Mouse (Mus musculus): ENCODE results near the gene Dyx1c1. TPM values are rescaled to one million over a fixed set of nuclear protein-coding genes. Genes with fewer than 3 reads are reported as not detected.

Dyx1c1 gene
- total RNA-seq, 1 experiment from 2014 or later = 3.0 TPM

DNA sequence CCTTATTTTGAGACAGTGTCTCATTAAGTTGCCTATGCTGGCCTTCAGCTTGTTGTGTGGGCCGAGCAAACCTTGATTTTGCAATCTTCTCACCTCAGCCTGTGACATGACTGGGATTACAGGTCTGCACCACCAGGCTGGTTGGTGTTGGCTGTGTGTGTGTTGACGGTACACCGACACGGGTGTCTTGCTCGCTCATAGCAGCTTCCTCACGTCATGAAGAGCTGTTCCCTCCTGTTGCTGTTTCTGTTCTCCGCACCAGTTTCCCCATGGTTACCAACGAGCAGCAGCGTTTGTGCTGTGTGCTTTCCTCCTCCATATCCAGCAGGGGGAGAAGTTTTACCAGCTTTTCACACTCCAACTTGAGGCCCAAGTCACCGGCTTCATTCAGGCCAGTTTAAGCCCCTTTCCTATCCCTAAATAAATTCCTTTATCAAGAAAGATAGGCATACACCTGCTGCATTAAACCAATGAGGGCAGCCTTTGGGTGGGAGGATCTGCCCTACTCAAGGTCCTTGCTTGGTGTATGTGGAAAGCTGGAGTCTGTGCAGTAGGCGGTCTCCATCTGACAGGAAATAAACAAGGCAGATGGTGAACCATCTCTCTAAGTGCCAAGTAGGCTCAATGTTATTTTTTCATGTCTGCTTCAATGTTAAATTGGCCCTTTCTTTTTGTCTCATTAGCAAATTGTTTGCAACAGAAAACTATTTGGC lies 9.9 kb downstream of the Dyx1c1 start:
- ATAC-seq (replicated peaks in 1 of 2; ENCODE audit: insufficient read depth in 1 of 2, low FRiP score in 2 of 2, low TSS enrichment in 1 of 2, low read depth in 1 of 2, poor library complexity in 2 of 2, severe bottlenecking in 2 of 2) = peak; percentile 90

DNA sequence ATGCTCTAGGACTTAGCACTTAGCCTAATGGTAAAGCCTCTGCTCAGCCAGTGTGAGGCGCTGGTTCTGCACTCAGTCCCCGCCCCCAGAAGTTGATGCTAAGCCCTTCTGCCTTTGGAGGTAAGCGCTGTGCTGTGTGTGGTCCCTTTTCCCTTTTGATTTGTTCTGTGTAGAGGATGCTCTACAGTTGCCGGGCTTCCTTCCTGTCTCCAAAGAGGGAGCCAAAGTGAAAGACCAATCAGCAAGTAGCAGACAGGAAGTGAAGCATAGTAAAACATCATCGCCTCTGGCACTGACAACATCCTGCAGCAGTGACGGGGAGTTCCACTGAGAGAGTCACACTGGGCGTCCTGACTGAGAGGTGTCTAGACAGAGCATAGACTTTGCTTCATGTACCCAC lies 11.3 kb downstream of the Dyx1c1 start:
- ATAC-seq (replicated peaks in 1 of 2; ENCODE audit: insufficient read depth in 1 of 2, low FRiP score in 2 of 2, low TSS enrichment in 1 of 2, low read depth in 1 of 2, poor library complexity in 2 of 2, severe bottlenecking in 2 of 2) = peak; percentile 29 to 38; a peak in 1 of 4 replicates

DNA sequence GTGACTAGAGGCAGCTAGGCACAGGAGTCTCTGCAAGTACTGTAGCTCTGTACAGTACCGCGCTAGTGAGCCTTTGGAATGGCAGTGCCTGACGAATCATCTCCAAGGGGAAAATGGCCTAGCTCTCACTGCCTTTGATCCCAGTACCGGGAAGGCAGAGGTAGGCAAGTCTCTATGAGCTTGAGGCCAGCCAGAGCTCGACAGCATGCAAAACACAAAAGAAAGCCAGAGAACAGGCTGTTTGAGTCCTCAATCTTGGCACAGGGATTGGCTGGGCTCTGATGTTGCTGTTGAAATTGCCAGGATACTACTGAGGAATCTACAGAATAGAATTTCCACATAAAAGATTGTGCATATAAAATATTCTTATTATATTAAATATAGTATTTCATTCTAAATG lies 13.8 kb downstream of the Dyx1c1 start:
- no peak for ATAC-seq (replicated peaks in 1 of 2; ENCODE audit: insufficient read depth in 1 of 2, low FRiP score in 2 of 2, low TSS enrichment in 1 of 2, low read depth in 1 of 2, poor library complexity in 2 of 2, severe bottlenecking in 2 of 2)

DNA sequence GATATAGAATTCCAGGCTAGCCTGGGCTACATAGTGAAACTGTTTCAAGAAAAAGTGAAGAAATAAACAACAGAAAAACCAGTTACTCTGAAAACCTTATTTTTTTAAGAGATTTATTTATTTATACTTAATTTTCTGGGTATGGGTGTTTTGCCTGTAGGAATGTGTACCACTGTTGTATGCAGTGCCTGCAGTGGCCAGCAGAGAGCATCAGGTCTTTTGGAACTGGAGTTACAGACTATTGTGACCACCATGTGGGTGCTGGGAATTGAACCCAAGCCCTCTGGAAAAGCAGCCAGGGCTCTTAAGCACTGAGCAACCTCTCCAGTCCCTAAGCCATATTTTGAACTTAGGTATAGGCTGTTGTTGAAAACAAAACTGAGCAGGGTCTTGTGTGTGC lies 14.4 kb downstream of the Dyx1c1 start:
- no peak for ATAC-seq (replicated peaks in 1 of 2; ENCODE audit: insufficient read depth in 1 of 2, low FRiP score in 2 of 2, low TSS enrichment in 1 of 2, low read depth in 1 of 2, poor library complexity in 2 of 2, severe bottlenecking in 2 of 2)

DNA sequence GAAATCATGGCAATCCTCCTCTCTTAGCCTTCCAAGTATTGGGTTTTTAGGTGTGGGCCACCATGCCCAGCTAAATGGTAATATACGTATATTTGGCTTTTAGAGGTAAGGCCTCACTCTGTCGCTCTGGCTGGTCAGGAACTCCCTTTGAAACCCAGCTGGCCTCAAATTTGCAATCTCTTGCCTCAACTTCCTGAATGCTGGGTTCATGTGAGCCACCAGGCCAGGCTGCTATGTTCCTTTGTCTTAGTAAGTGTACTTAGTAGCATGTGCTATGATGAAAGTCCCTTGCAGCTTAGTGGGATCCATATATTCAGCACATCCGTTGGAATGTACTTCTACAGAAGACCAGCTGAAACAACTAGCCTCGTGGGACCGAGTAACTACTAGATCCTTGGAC lies 16.1 kb downstream of the Dyx1c1 start:
- ATAC-seq (replicated peaks in 1 of 2; ENCODE audit: insufficient read depth in 1 of 2, low FRiP score in 2 of 2, low TSS enrichment in 1 of 2, low read depth in 1 of 2, poor library complexity in 2 of 2, severe bottlenecking in 2 of 2) = peak in 1 of 2 experiments; percentile 45; a peak in 1 of 4 replicates

DNA sequence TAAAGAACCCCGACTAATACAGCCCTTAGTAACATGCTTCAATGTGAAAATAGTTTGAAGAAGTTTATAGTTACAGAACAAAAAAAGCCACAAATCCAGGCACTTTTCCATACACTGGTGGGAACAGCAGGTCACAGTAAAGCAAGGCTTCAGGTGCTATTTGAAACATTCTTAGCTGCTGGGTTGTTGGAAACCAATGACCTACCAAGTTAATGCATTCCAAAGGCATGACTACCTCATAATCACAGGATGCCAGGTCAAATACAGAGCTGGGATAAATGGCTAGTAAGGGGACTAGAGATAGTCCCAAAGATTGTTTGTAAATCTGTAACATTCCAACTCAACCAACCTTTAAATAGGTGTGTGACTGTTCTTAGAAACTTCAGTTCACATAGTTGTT lies 16.7 kb downstream of the Dyx1c1 start:
- ATAC-seq (replicated peaks in 1 of 2; ENCODE audit: insufficient read depth in 1 of 2, low FRiP score in 2 of 2, low TSS enrichment in 1 of 2, low read depth in 1 of 2, poor library complexity in 2 of 2, severe bottlenecking in 2 of 2) = no peak

DNA sequence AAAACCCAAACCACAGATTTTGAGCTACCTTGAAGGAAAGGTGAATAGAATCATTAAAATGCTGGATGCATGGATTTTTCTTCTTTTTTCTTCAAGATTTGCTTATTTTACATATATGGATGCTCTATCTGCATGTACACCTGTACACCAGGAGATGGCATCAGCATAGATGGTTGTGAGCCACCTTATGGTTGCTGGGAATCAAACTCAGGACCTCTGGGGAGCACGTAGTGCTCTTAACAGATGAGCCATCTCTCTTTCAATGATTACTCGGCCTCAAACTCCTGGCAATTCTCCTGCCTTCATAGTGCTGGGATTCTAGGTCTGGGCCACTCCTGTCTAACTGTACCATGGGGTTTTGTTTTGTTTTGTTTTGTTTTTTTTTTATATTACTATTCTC lies 24.5 kb downstream of the Dyx1c1 start:
- ATAC-seq (replicated peaks in 1 of 2; ENCODE audit: insufficient read depth in 1 of 2, low FRiP score in 2 of 2, low TSS enrichment in 1 of 2, low read depth in 1 of 2, poor library complexity in 2 of 2, severe bottlenecking in 2 of 2) = no peak

DNA sequence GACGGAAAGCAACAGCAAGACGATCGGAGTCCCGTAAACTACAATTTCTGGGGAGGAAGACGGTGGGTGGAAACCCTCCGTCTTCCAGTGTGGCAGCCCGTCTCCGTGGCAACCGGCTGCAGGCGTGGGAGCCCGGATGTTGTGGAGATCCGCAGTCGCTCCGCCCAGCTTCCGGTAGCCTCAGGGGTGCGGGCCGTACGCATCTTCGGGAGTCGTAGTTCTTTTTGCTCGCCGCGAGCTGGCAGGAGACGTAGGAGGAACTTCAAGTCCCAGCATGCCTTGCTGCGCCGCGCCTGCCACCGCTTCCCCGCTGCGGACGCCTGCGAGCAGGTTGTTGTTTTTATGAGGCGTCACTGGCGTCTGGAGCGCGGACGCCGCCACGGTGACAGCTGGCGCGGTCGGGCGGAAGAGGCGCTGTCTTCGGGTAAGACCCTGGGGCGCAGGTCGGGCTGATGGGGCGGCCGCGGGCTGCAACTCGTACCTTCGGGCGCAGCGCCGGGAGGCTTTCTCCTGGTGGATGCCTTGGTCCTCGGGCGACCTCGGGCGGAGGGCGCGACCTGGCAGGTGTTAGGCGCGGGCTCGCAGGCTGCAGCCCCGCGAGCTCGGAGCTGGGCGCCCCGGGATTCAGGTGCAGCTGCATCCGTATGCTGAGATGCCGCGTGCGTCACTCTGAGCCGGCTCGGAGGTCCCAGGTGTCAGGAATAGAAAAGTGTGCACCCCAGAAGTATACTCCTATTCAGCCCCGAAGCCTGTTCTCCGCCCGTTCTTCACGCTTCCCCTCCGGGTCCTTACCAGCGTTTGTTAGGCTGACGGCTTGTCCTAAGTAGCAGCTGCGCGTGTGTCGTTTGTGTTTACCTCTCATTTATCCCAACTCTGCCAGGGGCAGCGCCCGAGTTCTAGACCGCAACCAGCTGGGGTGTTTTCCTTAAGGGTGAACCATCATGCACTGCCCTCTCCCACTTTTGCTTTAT lies 26.9 kb downstream of the Dyx1c1 start, which contains the start of the genes Ccpg1os and Ccpg1:
Gene Ccpg1os, minus strand, starts transcription at position 133 of the 971 bp plus-strand sequence.
Gene Ccpg1, plus strand, starts transcription at position 180 of the 971 bp plus-strand sequence.
- peak; percentile 99 for ATAC-seq (replicated peaks in 1 of 2; ENCODE audit: insufficient read depth in 1 of 2, low FRiP score in 2 of 2, low TSS enrichment in 1 of 2, low read depth in 1 of 2, poor library complexity in 2 of 2, severe bottlenecking in 2 of 2)

DNA sequence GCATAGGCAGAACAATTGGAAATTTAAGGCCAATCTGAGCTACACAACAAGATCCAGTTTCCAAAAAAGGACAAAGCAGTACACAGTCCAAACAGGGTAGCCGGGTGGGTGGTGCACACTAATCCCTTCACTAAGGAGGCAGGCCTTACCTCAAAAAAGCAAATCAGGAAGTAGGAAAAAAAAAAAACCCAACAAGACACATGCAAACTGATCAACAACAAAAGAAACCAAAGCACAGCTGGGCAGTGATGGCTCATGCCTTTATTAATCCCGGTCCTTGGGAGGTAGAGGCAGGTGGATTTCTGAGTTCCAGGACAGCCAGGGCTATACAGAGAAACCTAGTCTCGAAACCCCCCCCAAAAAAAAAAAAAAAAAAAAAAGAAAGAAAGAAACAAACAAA lies 29.1 kb downstream of the Dyx1c1 start:
- ATAC-seq (replicated peaks in 1 of 2; ENCODE audit: insufficient read depth in 1 of 2, low FRiP score in 2 of 2, low TSS enrichment in 1 of 2, low read depth in 1 of 2, poor library complexity in 2 of 2, severe bottlenecking in 2 of 2) = no peak

DNA sequence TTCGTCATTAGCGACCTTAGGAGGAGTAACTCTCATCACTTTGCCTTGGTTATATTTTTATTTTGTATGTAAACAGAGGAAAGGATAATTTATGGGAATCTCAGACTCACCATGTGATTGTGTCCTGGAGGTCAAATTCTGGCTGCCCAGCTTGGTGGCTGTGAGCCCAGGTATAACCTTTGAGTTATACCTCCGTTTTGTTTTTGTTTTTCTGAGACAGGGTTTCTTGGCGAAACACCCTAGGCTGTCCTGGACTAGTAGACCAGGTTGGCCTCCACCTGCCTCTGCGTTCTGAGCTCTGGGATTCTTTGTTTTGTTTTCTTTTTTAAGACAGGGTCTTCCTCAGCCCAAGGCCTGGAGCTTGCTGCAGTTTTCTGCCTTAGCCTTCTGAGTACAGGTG lies 30.1 kb downstream of the Dyx1c1 start:
- no peak for ATAC-seq (replicated peaks in 1 of 2; ENCODE audit: insufficient read depth in 1 of 2, low FRiP score in 2 of 2, low TSS enrichment in 1 of 2, low read depth in 1 of 2, poor library complexity in 2 of 2, severe bottlenecking in 2 of 2)

DNA sequence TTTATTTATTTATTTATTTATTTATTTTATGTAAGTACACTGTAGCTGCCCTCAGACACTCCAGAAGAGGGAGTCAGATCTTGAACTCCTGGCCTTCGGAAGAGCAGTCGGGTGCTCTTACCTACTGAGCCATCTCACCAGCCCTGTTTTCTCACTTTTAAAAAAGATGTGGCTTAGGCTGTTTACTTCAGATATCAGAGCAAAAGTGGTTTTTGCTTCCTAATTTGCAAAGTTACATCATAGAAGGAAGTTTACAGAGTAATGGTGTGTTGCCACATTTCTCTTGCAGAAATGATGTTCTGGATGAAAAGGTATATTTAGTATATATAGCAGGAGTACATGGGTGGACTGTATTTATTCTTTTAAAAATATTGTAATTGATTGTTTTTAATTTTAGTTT lies 32.8 kb downstream of the Dyx1c1 start:
- ATAC-seq (replicated peaks in 1 of 2; ENCODE audit: insufficient read depth in 1 of 2, low FRiP score in 2 of 2, low TSS enrichment in 1 of 2, low read depth in 1 of 2, poor library complexity in 2 of 2, severe bottlenecking in 2 of 2) = peak in 1 of 2 experiments; percentile 48; a peak in 1 of 4 replicates

DNA sequence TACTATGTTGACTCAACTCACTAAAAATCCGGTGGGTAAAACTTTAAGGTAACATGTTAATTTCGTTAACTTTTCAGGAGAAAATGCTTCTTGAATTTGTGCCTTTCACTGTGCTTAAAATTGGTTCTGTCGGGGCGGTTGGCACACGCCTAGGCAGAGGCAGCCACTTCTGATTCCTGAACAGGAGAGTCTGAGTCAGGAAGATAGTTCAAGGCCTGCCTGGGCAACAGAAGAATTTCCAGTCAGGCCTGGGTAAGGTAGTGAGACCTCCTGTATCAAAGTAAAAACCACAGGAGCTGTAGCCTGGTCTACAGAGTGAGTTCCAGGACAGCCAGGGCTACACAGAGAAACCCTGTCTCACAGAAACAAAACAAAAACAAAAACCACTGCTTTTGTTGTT lies 34.0 kb downstream of the Dyx1c1 start:
- no peak for ATAC-seq (replicated peaks in 1 of 2; ENCODE audit: insufficient read depth in 1 of 2, low FRiP score in 2 of 2, low TSS enrichment in 1 of 2, low read depth in 1 of 2, poor library complexity in 2 of 2, severe bottlenecking in 2 of 2)

DNA sequence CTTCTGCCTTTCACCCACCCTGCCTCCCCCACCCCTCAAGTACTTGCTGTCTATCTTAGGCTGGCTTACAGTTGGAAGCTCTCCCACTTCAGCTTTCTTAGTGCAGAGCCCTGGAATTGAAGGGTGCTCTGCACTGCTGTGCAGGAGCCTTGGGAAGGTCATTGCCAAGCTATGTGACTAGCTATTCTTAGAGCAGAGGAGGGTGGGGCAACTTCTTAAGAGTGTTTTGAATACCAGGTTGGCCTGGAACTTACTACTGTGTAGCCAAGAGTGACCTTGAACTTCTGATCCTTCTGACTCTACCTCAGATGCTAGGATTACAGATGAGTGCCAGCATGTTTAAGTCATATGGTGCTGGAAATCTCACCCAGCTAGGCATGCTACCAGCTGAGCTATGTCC lies 37.6 kb downstream of the Dyx1c1 start:
- no peak for ATAC-seq (replicated peaks in 1 of 2; ENCODE audit: insufficient read depth in 1 of 2, low FRiP score in 2 of 2, low TSS enrichment in 1 of 2, low read depth in 1 of 2, poor library complexity in 2 of 2, severe bottlenecking in 2 of 2)

DNA sequence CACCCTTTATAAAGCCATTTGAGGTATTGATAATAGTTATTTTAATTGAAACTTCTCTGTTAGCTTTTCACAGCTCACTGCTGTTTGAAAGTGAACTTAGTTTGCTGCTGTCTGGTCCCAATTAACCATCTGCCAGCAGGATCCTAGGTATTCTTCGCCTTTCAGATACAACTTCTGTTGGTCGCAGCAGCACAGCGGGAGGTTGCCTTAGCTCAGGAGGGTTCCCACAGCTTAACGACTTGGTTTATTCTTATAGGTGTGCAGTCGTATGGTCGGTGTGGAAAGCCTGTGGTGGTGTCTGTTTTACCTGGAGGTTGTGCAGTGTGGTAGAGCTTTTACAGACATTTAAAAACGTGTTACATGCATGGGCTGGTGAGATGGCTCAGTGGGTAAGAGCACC lies 38.2 kb downstream of the Dyx1c1 start:
- ATAC-seq (replicated peaks in 1 of 2; ENCODE audit: insufficient read depth in 1 of 2, low FRiP score in 2 of 2, low TSS enrichment in 1 of 2, low read depth in 1 of 2, poor library complexity in 2 of 2, severe bottlenecking in 2 of 2) = no peak

DNA sequence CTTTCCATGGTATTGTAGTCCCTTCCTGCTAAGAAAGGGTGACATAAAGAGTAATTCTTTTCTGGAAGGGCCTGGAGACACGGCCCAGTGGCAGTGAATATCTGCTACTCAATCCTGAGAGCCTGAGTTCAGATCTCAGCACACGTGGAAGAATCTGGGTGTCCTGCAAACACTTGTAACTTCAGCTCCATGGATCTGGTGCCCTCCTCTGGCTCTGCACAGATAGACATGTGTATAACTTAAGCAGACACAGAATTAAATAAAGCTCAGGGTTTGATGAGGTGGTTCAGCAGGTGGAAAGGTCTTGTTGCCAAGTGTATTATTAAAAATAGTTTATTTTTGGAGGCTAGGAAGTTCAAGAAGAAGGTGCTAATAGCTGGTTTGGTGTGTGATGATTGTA lies 41.9 kb downstream of the Dyx1c1 start:
- no peak for ATAC-seq (replicated peaks in 1 of 2; ENCODE audit: insufficient read depth in 1 of 2, low FRiP score in 2 of 2, low TSS enrichment in 1 of 2, low read depth in 1 of 2, poor library complexity in 2 of 2, severe bottlenecking in 2 of 2)

DNA sequence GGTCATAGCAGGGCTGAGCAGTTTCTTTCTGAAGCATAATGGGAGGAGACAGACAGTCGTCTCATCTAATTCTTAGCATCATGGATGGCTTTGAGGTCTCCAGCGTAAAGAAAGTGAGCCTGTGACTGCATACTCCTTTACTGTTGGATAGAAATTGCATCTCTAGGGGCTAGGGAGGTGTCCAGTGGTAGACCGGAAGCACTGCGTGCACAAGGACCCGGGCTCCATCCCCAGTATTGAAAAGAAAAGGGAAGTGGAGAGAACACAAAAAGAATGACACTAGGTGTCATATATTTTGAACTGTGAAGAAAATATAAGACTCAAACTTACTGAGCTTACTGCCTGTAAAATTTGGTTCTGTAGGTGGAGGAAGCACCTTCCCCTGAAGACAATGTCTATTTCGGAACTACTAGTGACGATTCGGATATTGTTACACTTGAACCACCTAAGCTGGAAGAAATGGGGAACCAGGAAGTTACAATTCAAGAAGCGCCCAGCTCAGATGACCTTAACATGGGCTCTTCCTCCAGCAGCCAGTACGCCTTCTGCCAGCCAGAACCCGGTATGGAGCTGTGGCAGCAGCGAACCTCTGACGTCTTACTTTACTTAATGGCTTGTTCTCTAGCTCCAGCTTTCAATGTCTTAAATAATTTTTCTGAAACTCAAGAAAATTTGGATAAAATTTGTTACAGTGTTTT lies 42.9 kb downstream of the Dyx1c1 start:
- ATAC-seq (replicated peaks in 1 of 2; ENCODE audit: insufficient read depth in 1 of 2, low FRiP score in 2 of 2, low TSS enrichment in 1 of 2, low read depth in 1 of 2, poor library complexity in 2 of 2, severe bottlenecking in 2 of 2) = no peak; a peak in 1 of 4 replicates

DNA sequence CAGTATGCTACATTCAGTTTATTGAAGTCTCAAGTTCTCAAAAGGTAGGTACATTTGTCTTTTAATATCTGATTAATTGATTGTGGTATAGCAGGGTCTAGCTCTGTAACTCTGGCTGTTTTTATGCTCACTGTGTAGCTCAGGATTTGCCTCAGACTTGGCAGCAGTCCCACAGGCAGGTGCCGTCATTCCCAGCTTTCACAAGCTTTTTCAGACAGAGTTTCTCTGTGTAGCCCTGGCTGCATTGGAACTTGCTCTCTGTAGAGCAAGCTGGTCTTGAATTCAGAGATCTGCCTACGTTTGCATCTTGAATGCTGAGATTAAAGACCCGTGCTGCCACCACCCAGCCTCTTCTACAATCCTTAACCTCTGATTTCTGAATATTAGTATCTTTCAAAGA lies 43.6 kb downstream of the Dyx1c1 start:
- ATAC-seq (replicated peaks in 1 of 2; ENCODE audit: insufficient read depth in 1 of 2, low FRiP score in 2 of 2, low TSS enrichment in 1 of 2, low read depth in 1 of 2, poor library complexity in 2 of 2, severe bottlenecking in 2 of 2) = no peak

DNA sequence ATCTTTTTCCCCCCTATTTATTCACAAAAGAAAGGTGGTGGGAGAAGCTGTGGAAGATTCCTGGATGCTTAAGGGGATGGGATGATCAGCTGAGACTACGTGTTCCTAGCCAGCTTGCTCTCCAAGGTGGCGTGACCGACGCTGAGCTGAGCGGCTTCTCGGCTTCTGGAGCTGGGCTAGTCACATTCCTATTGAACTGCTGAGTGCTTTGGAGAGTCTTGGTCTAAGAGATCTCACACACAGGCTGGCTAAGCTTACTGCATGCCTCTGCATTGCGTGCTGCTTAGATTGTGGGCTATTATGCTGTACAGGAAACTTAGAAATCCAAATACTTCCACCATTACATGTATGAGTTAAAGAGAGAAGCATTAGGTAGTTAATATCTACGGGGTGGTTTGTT lies 45.5 kb downstream of the Dyx1c1 start:
- no peak for ATAC-seq (replicated peaks in 1 of 2; ENCODE audit: insufficient read depth in 1 of 2, low FRiP score in 2 of 2, low TSS enrichment in 1 of 2, low read depth in 1 of 2, poor library complexity in 2 of 2, severe bottlenecking in 2 of 2)
